Mouse (Mus musculus): ENCODE results near the gene Aldh4a1.

DNA sequence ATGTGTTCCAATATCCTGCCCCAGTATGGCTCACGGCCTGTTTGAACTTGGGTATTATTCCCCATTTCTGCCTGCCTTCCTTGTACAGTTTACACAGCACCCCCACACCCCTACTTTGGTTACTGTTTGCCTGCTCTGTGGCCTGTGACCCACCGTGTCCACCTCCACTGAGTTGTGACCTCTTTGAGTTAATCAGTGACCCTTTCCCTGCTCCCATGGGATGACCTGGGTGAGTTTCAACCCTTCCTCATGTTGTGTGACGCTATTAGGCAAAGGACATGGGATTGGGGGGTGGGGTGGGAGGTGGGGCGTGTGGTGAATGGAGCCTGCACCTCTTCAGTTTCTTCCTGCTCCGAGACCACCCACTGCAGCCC is 1.4 kb downstream of the Aldh4a1 start:
- TF ChIP-seq CTCF (IDR thresholded peaks at IDR 0.05) = no peak
- TF ChIP-seq EP300 (IDR thresholded peaks at IDR 0.05; ENCODE audit: insufficient read depth, low read depth, low read length) = no peak
- TF ChIP-seq POLR2A (IDR thresholded peaks at IDR 0.05; ENCODE audit: insufficient read depth, low read depth, low read length) = no peak
